Mouse (Mus musculus) CH12.LX (cell line): ENCODE results near the gene Vsnl1.

ENCODE experiments used
- BHLHE40 ChIP-seq: IDR thresholded peaks from 2 replicates; pipeline ENCODE4 v1.6.1; 2011; ENCODE audit warnings: mild to moderate bottlenecking, low read depth, low read length, improper control_type of control experiment
- CHD2 ChIP-seq: IDR thresholded peaks from 2 replicates; pipeline ENCODE4 v1.6.1; 2011; ENCODE audit warnings: low read length, improper control_type of control experiment
- CTCF ChIP-seq, 2 experiments: IDR thresholded peaks in 1 of 2; conservative IDR thresholded peaks in 1 of 2; 2 replicates each; pipeline ENCODE4 v1.5.1; 2011 to 2012; ENCODE audit warnings: low read depth in 2 of 2, low read length in 2 of 2, improper control_type of control experiment in 1 of 2, inconsistent platforms in 1 of 2, mild to moderate bottlenecking in 1 of 2, moderate library complexity in 1 of 2
- E2F4 ChIP-seq: IDR thresholded peaks from 2 replicates; pipeline ENCODE4 v1.6.1; 2011; ENCODE audit warnings: low read depth, low read length, improper control_type of control experiment; ENCODE audit not compliant: insufficient replicate concordance
- MAFK ChIP-seq: IDR thresholded peaks from 2 replicates; pipeline ENCODE4 v1.6.1; 2011; ENCODE audit warnings: low read length, improper control_type of control experiment; ENCODE audit not compliant: insufficient replicate concordance
- MYC ChIP-seq: IDR thresholded peaks from 2 replicates; pipeline ENCODE4 v1.6.1; 2011; ENCODE audit warnings: low read depth, mild to moderate bottlenecking, improper control_type of control experiment, low read length
- POLR2A ChIP-seq: IDR thresholded peaks from 2 replicates; pipeline ENCODE4 v1.6.1; 2011; ENCODE audit warnings: low read depth, mild to moderate bottlenecking, improper control_type of control experiment, low read length
- TBP ChIP-seq: conservative IDR thresholded peaks from 2 replicates; pipeline ENCODE4 v1.6.1; 2011; ENCODE audit warnings: low read depth, low read length, improper control_type of control experiment
- UBTF ChIP-seq: IDR thresholded peaks from 2 replicates; pipeline ENCODE4 v1.6.1; 2012; ENCODE audit warnings: low read depth, mild to moderate bottlenecking, inconsistent platforms, low read length, improper control_type of control experiment, moderate library complexity
- USF2 ChIP-seq: conservative IDR thresholded peaks from 2 replicates; pipeline ENCODE4 v1.6.1; 2011; ENCODE audit warnings: low read depth, low read length, improper control_type of control experiment

- TF ChIP-seq MAFK = no peak
- no peak for TF ChIP-seq USF2
- TF ChIP-seq CTCF (conservative IDR thresholded peaks at IDR 0.05 in 1 of 2, IDR thresholded peaks at IDR 0.05 in 1 of 2; ENCODE audit: low read depth in 2 of 2, low read length in 2 of 2) = no peak
- no peak for TF ChIP-seq E2F4
- TF ChIP-seq MYC = no peak
- TF ChIP-seq TBP = no peak
- TF ChIP-seq CHD2 = no peak
- no peak for TF ChIP-seq POLR2A
- no peak for TF ChIP-seq BHLHE40
- TF ChIP-seq UBTF = no peak
These were observed 17.7 kb upstream of the Vsnl1 start for GRCm38 (mm10) chr12:11454146-11454545.
